Mouse (Mus musculus) kidney, postnatal 10 days (tissue): Measurements from ENCODE around the gene Myo1f.

Experiments used
- DNase-seq: peaks from one replicate; pipeline ENCODE4 v3.0.0; 2021; ENCODE audit warnings: mixed read lengths

Gene Myo1f

DNA sequence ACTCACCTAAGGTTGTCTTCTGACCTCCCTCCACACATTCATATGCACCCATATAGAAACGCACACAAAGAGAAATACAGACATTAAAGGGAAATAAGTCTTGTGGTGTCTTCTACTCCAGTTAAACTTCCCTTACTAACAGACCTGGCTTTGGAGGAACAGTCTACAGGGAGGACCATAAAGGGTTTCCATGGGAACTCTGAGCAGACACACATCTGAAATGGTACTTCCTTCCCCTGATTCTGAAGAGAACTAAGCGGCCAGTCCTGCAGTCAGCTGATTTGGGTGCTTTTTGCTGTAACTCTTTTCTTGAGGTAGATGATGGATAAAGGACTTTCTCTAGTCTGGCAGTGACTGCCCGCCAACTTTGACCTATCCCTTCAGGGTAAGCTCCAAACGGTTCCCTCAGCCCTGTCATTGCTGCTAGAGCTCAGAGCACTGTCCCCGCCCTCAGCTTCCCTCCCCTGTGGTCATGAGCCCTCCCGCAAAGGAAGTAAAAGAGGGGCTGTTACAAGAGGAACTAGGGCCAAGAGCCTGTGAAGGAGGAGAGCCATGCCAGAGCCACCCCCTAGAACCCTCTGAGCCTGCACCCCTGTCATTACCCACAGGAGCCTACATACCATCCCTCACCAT lies at the start of gene Myo1f:
Gene Myo1f, plus strand, starts transcription at position 485 of the 633 bp plus-strand sequence.
- no peak for DNase-seq

DNA sequence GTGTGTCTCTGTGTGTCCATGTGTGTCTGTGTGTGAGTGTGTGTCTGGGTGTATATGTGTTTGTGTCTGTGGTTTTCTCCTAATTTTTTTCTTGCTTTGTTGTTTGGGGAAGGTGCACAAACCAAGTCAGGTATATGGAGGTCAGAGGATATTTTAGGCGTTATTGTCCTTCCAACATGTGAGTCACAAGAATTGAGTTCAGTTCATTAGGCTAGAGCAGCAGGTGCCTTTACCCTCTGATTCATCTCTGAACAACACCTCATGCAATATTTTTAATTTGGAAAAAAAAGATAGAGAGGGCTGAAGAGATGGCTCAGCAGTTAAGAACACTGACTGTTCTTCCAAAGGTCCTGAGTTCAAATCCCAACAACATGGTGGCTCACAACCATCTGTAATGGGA lies 47.1 kb upstream of the Myo1f start:
- no peak for DNase-seq

DNA sequence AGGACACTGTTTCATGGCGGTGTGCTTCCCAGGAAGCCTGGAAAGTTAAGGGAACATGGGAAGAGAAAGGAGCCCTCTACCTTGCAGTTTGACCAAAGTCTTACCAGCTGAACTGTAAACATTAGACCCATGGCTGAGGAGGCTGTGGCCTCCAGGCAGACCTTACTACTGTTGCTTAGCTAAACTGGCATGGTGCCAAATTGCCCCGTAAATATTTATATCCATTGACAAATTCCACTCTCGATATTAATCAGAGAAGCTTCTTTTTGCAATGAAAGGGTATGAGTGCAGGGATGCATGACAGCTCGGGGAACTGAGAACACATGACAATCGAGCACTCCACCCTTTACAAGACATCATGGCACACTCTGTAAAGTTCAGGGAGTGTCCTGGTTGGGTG lies 45.3 kb upstream of the Myo1f start:
- no peak for DNase-seq

DNA sequence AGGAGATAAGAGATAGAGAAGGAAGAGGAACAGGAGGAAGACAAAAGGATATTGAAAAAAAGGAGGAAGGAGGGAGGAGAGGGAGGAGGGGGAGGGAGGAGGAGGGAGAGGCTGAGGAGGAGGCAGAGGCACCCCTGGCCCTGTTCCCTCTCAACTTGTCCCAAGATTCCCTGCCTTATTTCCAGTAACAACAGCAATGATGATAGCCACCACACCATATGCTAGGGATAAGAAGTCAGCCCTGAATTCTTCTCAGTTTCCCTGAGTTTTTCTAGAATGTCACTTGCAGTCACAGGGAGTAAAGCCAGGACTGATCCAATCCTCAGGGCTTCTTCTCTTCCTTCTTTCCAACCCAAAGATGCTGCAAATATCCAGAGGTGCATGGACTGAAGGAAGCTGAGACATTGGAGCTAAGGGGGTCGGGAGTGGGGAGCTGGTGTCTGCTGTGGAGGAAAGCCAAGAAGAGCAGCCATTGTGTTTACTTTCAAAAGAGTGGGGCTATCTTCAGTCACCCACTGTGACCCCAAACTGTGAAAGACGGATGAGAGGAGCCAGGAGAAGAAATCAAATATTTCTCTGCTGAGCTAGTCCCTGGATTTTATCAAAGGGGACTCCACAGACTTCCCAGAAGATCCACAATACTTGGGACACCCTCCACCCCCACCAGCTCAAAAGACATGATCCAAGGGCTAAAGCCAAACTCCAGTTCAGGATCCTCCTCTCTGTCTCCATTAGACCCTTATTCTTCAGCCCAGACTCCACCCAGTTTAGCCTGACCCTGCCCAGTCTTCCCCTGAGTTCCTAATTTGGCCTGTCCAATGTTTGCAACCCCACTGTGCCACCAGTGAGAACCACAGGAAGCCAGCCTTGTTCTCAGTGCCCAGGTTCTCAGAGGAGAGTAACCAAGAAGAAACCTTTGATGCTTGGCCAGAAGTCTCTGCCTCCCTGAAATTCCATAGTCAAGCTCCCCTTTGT lies 42.8 kb upstream of the Myo1f start:
- no peak for DNase-seq

DNA sequence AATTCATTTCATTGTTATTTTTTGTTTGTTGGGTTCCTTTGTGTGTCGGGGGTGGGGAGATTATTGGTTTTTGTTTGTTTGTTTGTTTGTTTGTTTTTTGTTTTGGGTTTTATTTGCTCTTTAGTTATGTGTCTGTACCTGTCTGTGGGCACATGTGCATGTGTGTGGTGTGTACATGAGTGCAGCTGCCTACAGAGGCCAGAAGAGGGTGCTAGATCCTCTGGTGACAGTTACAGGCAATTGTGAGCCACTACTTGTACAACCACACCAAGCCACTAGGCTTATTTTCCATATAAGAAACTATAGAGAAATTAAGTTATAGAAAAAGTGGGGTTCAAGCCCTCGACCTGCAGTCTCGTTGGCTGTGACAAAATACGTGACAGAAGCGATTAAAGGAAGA lies 41.6 kb upstream of the Myo1f start:
- no peak for DNase-seq

DNA sequence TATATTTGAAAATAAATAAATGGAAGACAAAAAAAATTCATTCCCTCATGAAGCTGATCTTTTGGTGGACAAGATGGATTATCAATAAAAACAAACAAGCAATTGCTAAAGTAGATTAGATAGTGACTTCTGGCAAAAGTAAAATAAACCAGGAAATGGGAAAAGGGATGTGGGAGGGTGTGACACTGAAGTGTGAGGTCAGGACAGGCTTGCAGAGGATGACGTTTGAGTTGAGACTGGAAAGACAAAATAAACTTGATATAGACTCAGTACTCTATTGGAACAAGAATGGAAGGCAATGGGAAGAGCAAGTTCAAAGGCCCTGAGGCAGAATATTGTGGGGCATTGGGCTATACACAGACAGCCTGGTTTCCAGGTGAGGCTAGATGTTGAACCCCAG lies 35.1 kb upstream of the Myo1f start:
- no peak for DNase-seq

DNA sequence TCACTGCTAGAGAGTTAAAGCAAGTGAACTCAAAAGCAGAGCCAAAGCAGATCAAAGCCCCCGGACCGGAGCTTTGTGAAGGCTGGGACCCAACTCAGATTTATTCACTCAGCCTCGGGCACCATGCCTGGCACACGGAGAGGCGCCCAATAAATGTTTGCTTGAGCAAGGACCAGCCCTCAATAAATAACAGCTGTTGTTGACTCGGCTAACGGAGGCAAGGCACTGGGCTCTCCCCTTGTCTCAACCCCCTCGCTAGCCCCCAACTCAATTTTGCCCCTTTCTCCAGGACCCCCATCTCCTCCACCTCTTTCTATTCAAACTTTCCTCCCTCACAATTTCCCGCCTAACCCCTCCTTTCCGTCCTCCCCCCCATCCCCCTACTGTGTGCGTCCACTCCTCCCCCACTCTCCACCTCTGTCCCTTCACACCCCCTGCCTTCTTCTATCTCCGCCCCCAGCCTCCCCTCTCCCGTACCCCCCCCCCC lies 32.0 kb upstream of the Myo1f start:
- no peak for DNase-seq

DNA sequence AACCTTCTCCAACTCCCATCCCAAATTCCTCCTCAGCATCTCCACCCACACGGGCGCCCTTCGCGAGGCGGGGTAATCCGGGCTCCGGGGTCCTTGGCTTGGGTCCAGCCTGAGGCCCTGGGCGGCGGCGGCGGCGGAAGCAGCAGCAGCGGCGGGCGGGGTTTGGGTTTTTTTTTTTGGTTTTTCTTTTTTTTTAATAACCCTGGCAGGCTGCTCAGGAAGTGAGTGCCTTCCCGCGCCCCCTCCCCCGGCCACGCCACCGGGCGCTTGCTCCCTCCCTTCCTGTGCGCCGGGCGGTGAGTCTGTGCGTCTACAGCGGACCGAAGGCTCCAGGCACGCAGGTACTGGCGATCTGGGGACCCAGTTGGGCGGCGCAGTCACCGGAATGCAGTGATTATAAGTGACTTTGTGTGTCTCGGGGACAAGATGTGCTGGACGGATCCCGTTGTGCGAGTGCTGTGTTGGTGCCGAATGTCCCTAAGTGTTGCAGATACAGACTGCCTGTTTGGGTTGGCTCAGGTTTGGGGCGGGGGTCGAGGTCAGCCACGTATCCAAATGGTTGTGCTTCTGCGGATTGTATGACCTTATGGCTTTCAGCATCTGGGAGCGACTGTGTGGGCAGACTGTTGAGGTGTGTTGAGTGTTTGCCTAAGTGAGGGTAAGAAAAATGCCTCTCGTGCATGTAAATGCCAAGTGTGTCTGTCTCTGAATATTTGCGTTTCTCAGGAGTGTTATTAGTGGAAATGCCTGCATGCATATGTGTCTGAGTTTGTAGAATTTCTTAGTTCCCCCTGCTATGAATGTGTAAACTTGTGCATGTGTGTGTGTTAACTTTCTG lies 31.4 kb upstream of the Myo1f start, which contains the start of gene Adamts10:
Gene Adamts10, plus strand, starts transcription at position 287 of the 838 bp plus-strand sequence.
- peak; percentile 92 for DNase-seq

DNA sequence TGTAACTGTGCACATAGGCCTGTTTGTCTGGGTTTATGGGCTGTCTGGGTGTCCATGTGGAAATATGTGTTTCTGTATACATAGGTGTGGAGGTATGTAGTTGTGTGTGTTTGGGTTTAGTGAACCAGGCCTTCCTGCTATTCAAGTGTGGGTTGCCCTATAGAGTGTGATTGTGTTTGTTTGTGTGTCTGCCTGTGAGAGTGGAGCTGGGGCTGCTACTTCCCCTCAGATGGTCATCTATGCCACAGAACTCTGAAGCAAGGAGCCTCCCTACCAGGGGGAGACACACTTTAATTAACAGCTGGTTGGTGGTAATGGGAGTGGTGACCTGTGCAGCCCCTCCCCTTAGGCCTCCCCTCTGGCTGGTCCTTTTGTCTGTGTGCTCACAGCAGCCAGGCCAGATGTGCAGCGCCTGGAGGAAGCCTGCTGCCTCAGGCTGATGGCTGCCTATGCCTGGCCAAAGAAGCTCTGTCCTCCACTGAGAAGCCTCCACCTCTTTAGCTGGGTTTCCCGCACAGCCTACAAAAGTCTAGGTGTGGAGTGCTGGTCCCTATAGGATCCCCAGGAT lies 30.6 kb upstream of the Myo1f start:
- DNase-seq: peak; percentile 53

DNA sequence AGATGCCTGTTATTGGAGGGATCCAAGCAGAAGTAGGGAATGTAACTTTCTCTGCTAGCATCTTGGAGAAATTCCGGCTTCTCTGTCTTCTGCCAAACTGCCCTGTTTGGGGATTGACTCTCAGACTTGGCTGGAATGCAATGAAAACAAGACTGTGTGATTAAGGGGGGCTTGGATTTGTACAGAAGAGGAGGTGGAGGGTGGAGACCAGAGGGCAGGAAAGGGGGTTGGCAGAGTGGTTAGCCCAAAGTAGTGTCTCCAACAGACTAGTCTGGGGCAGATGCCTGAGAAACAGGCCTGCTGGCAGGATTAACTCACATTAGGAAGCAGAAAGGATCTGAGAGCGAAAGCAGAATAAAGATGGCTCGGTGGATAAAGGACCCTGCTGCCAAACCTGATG lies 29.0 kb upstream of the Myo1f start:
- no peak for DNase-seq

DNA sequence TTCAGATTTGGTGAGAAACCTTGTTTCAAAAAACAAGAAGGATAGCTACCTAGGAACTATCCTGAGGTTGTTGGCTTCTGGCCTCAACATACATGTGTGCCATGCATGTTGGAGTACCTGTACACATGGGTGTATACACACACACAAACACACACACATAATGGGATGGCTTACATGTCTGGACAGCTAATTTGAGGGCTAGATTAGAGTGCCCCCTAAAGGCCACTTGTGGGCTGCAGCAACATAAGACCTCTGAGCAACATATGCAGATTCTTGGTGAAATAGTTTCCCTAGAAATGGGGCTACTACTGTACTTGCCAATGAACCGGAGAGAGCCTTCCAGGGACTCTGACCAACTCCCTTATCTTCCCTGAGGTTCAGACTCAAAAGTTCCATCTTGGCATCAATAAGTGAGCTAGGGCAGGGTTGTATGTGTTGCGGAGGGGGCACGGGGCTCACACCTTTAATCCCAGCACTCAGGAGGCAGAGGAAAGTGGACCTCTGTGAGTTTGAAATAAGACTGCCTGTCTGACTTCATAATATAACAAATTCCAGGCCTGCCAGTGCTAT lies 16.3 kb upstream of the Myo1f start:
- DNase-seq: peak; percentile 74

DNA sequence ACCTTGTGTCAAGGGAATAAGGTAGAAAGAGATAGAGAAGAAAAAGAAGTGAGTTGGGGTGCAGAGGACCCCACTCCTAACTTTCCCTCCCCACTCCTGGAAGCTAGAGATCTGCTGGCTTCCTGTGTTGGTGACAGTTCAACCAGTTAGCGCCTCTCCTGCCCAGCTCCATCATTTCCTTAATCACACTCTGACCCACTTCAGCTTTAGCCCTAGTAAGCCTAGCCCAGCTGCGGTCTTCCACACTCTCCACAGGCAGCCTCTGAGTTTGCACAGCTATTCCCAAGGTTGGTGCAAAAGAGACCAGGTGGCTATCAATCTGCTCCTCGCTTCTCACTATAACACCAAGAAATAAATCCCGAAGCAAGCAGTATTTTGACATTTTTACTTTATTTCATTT lies 15.6 kb upstream of the Myo1f start:
- no peak for DNase-seq

DNA sequence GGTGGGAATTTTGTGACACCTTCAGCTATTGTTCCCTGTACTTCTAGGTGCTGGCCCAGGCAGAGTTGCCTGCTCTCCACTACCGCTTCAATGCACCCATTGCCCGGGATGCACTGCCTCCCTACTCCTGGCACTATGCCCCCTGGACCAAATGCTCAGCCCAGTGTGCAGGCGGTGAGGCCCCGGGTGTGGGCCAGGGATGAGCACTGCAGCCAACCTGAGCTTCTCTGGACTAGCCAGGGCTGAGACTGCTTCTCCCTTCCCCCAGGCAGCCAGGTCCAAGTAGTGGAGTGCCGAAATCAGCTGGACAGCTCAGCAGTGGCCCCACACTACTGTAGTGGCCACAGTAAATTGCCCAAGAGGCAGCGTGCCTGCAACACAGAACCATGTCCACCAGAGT lies 6.3 kb upstream of the Myo1f start:
- no peak for DNase-seq

DNA sequence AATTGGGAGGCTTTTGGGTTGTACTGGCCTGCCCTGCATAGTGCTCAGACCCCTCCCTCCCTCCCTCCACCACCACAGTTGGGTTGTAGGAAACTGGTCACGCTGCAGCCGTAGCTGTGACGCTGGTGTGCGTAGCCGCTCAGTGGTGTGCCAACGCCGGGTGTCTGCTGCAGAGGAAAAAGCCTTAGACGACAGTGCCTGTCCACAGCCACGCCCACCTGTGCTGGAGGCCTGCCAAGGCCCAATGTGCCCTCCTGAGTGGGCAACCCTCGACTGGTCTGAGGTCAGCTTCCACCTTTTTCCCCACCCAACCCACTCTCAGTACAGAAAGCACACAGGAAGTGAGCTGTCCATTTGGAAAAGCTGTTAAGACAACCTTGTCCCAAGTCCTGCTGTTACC lies 5.1 kb upstream of the Myo1f start:
- DNase-seq: peak; percentile 43

DNA sequence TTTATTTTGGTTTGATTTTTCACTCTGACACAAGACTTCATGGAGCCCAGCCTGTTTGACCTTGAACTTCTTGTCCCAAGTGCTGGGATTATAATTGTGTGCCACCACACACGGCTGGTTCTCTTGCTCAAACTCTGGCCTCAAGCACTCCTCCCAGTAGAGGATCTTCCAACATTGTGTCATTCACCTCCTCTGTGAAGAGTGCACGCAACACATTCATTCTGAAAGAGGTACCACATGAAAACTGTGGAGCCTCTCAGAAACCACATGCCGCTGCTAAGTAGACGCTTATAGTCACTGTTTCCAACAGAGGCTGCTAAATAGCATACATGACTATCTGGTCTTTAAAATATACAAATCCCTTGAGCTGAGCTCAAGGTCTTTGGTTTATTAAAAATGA lies 3.4 kb upstream of the Myo1f start:
- DNase-seq: no peak

DNA sequence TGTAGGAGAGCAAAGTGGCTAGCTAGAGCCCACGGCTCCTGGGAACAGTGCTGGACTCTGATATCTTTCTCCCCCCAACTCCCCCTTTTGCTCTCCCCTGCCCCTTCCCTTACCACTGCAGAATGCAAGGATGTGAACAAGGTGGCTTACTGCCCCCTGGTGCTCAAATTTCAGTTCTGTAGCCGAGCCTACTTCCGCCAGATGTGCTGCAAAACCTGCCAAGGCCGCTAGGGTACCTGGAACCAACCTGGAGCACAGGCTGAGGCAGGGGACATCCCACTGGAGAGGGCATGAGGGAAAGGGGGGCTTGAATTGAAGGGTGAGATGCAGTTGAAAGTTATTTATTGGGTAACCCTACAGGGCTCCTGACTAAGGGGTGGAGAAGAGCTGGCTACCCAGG lies 2.5 kb upstream of the Myo1f start:
- peak; percentile 61 for DNase-seq

DNA sequence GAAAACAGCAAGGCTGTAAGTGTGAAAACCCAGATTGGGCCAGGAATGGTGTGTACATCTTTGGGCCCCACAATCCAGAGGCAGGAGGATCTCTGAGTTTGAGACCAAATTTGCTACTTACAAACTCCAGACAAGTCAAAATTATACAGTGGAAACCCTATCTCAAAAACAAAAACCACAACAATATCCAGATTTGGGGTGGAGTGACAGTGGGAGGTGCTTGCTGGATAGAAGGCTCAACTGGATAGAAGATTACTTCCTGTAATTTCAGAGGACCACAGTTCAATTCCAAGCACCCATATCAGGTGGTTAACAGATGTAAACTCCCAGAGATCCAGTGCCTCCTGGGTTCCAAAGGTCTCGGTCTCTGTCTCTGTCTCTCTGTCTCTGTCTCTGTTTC lies 971 bp upstream of the Myo1f start:
- no peak for DNase-seq

DNA sequence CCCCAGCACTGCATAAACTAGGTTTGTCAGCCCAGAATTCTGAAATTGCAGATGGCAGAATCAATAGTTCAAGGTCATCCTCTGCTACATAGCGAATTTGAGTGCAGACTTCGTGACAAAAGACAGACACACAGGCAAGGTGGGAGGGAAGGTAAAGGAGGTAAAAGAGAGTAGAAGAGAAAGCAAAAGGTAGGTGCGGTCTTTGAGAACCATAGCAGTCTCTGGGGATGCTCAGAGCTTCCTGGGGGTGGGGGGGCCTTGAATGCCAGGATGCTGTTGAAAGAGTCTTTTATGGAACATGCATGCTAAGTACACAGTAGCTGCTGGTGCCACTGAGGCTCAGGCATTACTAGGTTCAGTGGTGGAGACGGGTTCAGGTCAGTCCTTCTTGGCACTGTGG lies 2.4 kb downstream of the Myo1f start:
- DNase-seq: no peak

DNA sequence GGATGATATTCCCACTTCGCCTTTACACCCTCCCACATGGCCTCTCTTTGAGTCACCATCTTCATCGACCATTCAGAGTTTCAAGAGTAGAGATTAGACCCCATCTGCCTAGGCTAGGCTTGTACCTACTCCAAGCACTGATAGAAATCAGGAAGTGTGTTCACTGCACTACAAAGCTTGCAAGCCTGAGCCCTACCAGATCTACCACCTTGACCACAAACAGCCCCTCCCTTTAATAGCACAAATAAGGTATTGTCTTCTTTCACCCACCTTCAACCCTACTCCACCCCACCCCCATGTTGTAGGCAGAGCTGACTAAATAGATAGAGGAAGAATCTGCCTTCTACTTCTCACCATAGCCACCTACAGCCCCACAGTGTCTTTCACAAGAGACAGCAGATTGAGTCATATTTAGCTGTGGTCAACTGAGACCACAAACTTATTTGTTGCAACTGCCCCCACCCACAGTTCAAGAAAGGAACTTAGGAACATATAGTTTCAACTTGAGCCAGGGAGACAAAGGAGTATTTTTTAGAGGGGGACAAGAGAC lies 8.1 kb downstream of the Myo1f start:
- DNase-seq: no peak

DNA sequence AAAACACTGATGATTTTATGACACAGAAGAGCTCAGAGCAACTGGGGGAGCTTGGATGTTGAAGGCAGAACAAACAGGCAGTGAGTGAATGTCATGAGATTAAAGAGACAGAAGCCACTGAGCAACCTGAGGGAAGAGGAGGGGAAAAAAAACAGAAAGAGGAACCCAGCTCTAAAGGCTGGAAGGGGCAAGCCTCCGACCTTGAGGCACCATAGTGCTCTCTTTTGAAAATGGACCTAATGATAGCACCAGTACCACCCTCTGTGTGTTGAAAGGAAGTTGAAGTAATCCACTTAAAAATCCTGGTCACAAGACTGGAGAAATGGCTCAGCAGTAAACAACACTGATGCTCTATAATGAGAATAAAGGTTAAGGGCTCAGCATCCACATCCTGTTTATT lies 9.1 kb downstream of the Myo1f start:
- no peak for DNase-seq

DNA sequence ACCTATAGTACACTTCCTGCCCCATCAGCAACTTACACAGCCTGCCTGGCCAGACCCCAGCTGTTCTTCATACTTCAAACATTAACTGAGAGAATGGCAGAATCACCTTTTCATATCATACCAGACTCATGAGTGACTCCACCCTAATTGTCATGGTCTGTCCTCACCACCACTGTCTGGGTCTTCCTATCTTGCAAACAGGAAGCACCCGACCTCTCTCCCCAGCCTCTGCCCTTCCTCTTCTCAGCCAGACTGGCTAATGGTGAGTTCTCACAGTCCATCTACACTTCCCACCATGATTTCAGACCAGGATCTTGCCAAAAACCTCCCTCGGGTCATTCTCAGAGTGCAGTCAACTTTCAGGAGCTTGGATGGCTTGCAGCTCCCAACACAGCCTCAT lies 10.7 kb downstream of the Myo1f start:
- no peak for DNase-seq

DNA sequence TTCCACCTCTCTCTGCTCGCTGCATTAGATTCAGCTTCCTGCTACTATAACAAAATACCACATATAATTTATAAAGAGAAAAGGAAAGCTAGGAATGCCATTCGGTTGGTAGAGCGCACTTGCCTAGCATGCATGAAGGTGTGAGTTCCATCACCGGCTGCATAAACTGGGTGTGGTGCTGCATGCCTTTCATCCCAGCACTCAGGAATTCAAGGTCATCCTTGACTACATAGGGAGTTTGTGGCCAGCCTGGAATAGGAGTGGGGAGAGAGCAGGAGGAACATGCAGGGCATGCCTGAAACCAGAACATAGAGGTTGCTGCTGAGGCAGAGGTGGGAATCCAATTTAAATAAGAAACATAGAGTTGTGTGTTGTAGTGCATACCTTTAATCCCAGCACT lies 28.6 kb downstream of the Myo1f start:
- no peak for DNase-seq
